Mouse (Mus musculus): ENCODE data around the gene Cacna1c.

DNA sequence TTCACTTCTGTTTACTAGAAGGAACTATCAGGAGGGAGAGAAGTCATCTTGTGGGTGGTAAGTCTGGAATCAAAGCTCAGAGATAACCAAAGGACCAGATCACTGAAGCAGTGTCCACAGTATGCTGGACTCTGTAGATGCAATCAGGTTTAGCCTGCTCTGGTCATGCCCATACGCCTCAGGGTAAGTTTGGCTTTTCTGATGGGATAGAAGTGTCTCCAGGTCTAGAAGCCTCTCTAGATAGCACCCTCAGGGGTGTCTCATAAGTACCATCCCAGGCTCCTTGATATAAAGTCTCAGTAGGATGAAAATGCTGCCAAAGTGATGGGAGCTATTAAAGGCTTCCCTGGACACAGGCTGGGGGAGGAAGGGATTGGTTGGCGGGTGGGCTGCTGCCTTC, 557.3 kb downstream of the Cacna1c start:
- TF ChIP-seq CTCF (IDR thresholded peaks at IDR 0.05; ENCODE audit: low read depth) (no peak), EP300 (IDR thresholded peaks at IDR 0.05; ENCODE audit: low read depth) (no peak)

All from liver, postnatal 0 days (tissue).